Mouse (Mus musculus) hindbrain, embryonic 14.5 days (tissue): ENCODE measurements around the gene Fchsd2. TPM values are rescaled to one million over a fixed set of nuclear protein-coding genes. Genes with fewer than 3 reads are reported as not detected.

ENCODE experiments used
- ATAC-seq: fragments of 200-750 bp; cut with Nextera tagmentation; 2 replicates; pipeline ENCODE4 v1.8.0; 2017; ENCODE audit warnings: moderate number of reproducible peaks, mild to moderate bottlenecking, moderate TSS enrichment, moderate library complexity; ENCODE audit not compliant: low FRiP score
- DNase-seq: peaks from one replicate; pipeline ENCODE4 v3.0.0-alpha.2; 2015; ENCODE audit warnings: low spot score
- H3K27ac ChIP-seq: fragments of 300-500 bp; sonication (generic); 2 replicates; pipeline ENCODE4 v1.5.1; 2014; ENCODE audit warnings: mild to moderate bottlenecking, moderate library complexity
- H3K27me3 ChIP-seq: fragments of 300-500 bp; sonication (generic); 2 replicates; pipeline ENCODE4 v1.6.1; 2014; ENCODE audit warnings: mild to moderate bottlenecking, low read length, mixed read lengths; ENCODE audit not compliant: control insufficient read depth, insufficient read depth
- H3K36me3 ChIP-seq: fragments of 300-500 bp; sonication (generic); replicated peaks from 2 replicates; pipeline ENCODE4 v1.6.1; 2014; ENCODE audit not compliant: control insufficient read depth, insufficient read depth
- H3K4me1 ChIP-seq: fragments of 300-500 bp; sonication (generic); replicated peaks from 2 replicates; pipeline ENCODE4 v1.6.1; 2014; ENCODE audit warnings: antibody characterized with exemption, low read length, mixed read lengths; ENCODE audit not compliant: control insufficient read depth, insufficient read depth
- H3K4me2 ChIP-seq: fragments of 300-500 bp; sonication (generic); replicated peaks from 2 replicates; pipeline ENCODE4 v1.6.1; 2014; ENCODE audit warnings: mild to moderate bottlenecking, moderate library complexity
- H3K4me3 ChIP-seq: fragments of 300-500 bp; sonication (generic); replicated peaks from 2 replicates; pipeline ENCODE4 v1.5.1; 2014; ENCODE audit warnings: mild to moderate bottlenecking, low read length
- H3K9ac ChIP-seq: fragments of 300-500 bp; sonication (generic); 2 replicates; pipeline ENCODE4 v1.6.1; 2014
- H3K9me3 ChIP-seq: fragments of 300-500 bp; sonication (generic); 2 replicates; pipeline ENCODE4 v1.6.1; 2016; ENCODE audit warnings: low read length; ENCODE audit not compliant: control insufficient read depth
- WGBS: fragments of 180-500 bp; shearing (Covaris S2); extraction: QIAGEN DNeasy Blood & Tissue Kit; methylation state at CpG from one replicate; pipeline ENCODE4 v1.1.7; 2014; 5-methylcytosine and 5-hydroxymethylcytosine counted together
- polyA plus RNA-seq: library from polyadenylated mRNA; unstranded; fragments of >200 nt; fragmentation: Nextera tagmentation; extraction: Ambion mirVana; gene quantifications from 2 replicates; pipeline ENCODE4 v1.2.1, GENCODE M21; 2014

The Fchsd2 gene
- polyA plus RNA-seq, 1 experiment from 2014 or later, result 51.5 TPM

DNA sequence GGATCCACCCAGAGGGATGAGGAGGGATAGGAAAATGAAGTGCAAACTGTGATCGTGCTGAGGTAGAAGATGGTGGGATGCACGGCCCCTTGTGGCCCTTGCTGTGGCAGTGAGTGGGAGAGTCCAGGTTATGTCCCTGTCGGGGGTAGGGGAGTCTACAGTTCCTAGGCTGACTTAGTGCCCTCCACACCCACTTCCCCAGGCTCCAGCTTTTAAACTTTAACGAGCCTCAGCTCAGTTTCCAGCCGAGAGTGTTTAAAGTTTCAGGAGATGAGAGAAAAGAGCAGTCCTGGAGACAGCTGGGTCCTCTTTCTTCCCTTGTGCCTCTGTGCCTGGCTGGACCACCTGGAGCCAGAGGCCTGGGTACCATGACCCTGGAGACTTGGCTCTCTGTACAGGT is 234.6 kb downstream of the Fchsd2 start:
- ATAC-seq, result no peak
- Histone ChIP-seq H3K9me3 (no peaks in the 10 kb centered on the region), H3K4me2 (no peak overlapping the region), H3K4me1 (no peaks in the 10 kb centered on the region; the same call in 1 of the 2 replicates), H3K27me3 (no peaks in the 10 kb centered on the region), H3K4me3 (no peak overlapping the region), H3K27ac (no peak overlapping the region), H3K9ac (no peak overlapping the region), H3K36me3 (no peaks in the 10 kb centered on the region)
- no peak for DNase-seq
- 60% methylated on average over 5 of the region's 5 CpGs for WGBS

DNA sequence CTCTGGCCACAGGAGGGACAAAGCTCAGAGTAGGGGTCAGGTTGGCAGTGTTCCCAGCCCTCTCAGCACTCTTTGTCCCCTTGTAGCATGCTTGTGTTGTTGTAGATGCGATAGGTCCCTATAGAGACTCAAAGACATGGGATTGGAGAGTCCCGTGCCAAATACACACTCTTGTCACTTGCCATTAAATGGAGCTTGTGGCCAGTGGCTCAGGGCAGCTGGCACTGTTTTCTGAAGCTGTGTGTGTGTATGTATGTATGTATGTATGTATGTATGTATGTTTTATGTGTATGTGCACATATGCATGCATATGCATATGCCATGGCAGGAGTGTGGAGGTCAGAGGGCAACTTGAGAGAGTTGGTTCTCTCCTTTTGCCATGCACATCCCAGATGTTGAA is 235.1 kb downstream of the Fchsd2 start:
- H3K9ac ChIP-seq, result no peak overlapping the region
- ATAC-seq (no peak), DNase-seq (no peak)
- H3K27ac ChIP-seq, result no peak overlapping the region
- no peaks in the 10 kb centered on the region for H3K36me3 ChIP-seq
- H3K4me3 ChIP-seq, result no peak overlapping the region
- no peaks in the 10 kb centered on the region for H3K27me3 ChIP-seq
- 82% methylated on average over 2 of the region's 2 CpGs for WGBS
- H3K4me2 ChIP-seq, result no peak overlapping the region
- H3K9me3 ChIP-seq, result no peaks in the 10 kb centered on the region
- no peaks in the 10 kb centered on the region; the same call in 1 of the 2 replicates for H3K4me1 ChIP-seq

DNA sequence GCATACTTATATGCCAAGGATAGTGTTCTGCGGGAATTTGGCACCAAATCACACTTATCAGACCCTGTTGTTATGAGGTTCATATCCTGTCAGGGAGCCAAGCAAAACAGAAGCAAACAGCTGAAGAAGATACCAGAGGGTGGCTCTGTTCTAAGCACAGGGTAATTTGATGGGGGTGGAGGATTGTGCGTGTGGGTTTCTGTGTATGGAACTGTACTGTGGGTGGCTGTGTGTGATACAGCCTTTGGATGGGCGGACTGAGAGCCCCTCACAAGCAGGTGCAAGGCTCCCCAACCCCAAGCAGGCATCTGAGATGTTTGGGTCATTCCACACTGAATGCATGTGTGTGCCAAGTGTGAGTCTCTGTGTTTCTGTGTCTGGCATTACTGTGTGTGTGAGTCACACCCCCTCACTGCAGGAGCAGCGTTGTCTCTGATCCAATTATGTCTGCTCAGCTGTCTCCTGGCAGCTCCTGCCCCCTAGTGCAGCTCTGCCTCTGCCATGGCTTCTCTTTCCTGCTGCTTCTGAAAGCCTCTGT is 236.0 kb downstream of the Fchsd2 start:
- Histone ChIP-seq H3K4me1 (no peaks in the 10 kb centered on the region; the same call in 1 of the 2 replicates), H3K4me3 (no peak overlapping the region), H3K4me2 (no peak overlapping the region), H3K9me3 (no peaks in the 10 kb centered on the region), H3K27ac (peak overlapping the region; percentile 45; the same call in 1 of the 2 replicates), H3K36me3 (no peaks in the 10 kb centered on the region), H3K27me3 (no peaks in the 10 kb centered on the region), H3K9ac (no peak overlapping the region)
- WGBS, result 68% methylated on average over 4 of the region's 4 CpGs
- DNase-seq (peak; percentile 40), ATAC-seq (peak; percentile 35; the same call in 1 of the 2 replicates)

DNA sequence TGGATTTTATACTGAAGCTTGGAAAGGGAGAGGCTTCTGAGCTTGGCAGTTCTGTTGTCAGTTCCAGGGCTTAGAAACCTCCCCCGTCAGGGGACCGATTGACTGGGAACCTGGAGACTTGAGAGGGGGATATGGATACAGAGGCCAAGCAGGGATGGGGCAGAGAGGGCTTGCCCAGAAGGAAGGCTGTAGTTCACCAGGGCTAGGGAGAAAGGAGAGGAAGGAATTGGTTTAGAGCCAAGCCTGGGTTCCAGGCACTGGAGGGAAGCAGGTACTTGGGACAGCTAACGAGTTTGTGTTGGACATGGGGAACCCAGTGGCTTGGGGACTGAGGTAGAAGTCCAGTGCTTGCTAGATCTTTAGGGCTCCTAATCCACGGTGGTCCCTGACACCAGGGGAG is 236.9 kb downstream of the Fchsd2 start:
- no peak for DNase-seq
- Histone ChIP-seq H3K4me3 (no peak overlapping the region), H3K27me3 (no peaks in the 10 kb centered on the region), H3K9me3 (no peaks in the 10 kb centered on the region), H3K27ac (peak overlapping the region; percentile 45; the same call in 1 of the 2 replicates), H3K36me3 (no peaks in the 10 kb centered on the region), H3K4me2 (no peak overlapping the region), H3K9ac (no peak overlapping the region), H3K4me1 (no peaks in the 10 kb centered on the region; the same call in 1 of the 2 replicates)
- WGBS, result 75% methylated on average over 4 of the region's 4 CpGs
- no peak for ATAC-seq

DNA sequence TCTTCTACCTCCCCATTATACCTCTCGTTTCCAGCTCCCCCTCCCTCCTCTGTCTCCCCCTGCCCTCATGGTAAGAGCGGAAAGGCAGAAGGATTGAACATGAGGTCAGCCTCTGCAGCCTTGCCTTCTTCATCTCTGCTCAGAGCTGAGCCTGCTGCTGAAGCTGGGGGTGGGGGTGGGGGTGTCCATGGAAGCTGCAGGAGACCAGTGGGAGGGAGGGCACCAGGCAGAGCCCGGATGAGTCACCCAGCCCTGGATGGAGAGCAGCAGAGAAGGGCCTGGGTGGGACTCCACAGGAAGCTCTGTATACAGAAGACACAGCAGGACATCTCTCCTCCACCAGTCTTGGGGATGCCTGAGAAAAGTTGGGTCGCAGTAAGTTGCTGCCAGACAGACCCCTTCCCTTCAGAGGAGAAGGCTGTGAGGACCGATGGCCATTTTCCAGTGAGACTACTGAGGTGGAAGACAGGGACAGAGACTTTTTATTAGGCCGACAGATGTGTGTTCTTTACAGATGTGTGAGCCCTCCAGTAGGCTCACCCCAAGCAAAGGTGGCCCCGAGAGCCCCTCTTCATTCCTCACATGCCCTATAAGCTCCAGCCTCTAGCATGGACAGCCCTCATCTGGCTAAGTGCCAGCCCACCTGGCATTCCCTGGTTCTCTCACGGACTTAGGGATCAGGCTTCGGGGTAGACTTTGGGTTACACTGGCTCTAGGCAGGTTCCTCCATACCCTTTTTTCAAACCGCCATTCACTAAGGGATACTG is 237.6 kb downstream of the Fchsd2 start:
- Histone ChIP-seq H3K4me3 (no peak overlapping the region), H3K27ac (no peak overlapping the region), H3K9me3 (no peaks in the 10 kb centered on the region), H3K4me1 (no peaks in the 10 kb centered on the region; the same call in 1 of the 2 replicates), H3K36me3 (no peaks in the 10 kb centered on the region), H3K4me2 (no peak overlapping the region), H3K9ac (no peak overlapping the region), H3K27me3 (no peaks in the 10 kb centered on the region)
- ATAC-seq (no peak), DNase-seq (no peak)
- 72% methylated on average over 10 of the region's 10 CpGs for WGBS

DNA sequence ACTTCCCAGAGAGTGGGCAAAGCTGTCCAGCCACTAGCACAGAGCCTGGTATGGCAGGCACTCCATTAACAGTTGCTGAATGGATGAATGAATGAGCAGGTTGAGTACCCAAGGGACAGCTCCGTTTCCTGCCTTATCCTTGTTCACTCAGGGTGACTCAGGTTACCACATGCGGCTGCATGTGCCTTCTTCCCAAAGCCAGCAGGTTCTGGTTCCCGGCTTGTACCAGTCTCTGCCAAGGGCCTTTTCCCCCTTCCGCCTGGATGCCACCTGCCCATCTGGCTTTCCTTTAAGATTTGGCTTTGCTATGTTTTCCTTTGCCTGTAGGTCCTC is 238.1 kb downstream of the Fchsd2 start:
- H3K4me2 ChIP-seq, result no peak overlapping the region
- DNase-seq, result no peak

DNA sequence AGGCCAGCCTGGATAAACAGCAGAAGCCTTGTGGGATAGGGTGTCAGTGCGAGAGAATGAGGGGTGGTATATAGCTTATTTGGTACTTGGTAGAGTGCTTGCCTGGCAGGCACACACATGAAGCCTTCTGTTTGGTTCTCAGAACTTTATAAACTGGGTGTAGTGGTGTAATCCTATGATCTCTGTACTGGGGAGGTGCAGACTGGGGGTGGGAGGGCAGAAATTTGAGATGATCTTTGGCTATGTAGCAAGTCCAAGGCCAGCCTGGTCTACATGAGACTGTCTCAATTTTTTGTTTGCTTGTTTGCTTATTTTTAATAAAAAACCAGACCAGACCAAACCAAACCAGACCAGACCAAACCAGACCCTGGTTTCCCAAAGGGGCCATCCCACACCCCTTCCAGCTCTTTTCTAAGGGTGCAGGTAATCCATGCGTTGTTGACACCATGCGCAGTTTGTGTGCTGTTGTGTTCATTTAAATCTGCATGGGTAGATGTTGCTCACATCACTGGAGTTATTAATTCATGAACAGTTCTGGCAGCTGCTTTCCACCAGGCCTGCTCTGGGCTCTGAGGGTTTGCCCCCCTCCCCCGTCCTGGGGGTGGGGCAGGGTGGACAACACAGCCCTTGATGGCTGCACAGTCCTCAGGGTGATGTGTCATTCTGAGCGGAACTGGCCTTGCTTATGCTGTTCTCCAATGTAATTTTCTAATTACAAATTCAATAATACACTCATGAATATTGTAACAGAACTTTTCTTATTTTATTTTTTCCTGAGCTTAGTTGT is 239.6 kb downstream of the Fchsd2 start:
- H3K27me3 ChIP-seq, result no peaks in the 10 kb centered on the region
- 91% methylated on average over 5 of the region's 5 CpGs for WGBS
- no peak for ATAC-seq
- no peak overlapping the region for H3K4me3 ChIP-seq
- H3K9me3 ChIP-seq, result no peaks in the 10 kb centered on the region
- no peaks in the 10 kb centered on the region; the same call in 1 of the 2 replicates for H3K4me1 ChIP-seq
- no peak overlapping the region for H3K27ac ChIP-seq
- H3K36me3 ChIP-seq, result no peaks in the 10 kb centered on the region
- no peak overlapping the region for H3K9ac ChIP-seq
- no peak for DNase-seq
- H3K4me2 ChIP-seq, result no peak overlapping the region

More for the DNA sequence above, 238.1 kb downstream of the Fchsd2 start:
- Histone ChIP-seq H3K4me1 (no peaks in the 10 kb centered on the region; the same call in 1 of the 2 replicates), H3K27ac (no peak overlapping the region), H3K27me3 (no peaks in the 10 kb centered on the region), H3K9ac (no peak overlapping the region), H3K36me3 (no peaks in the 10 kb centered on the region), H3K9me3 (no peaks in the 10 kb centered on the region), H3K4me3 (no peak overlapping the region)
- WGBS, result 67% methylated on average over 4 of the region's 4 CpGs
- ATAC-seq, result no peak
